Mouse (Mus musculus) heart, embryonic 15.5 days (tissue): ENCODE measurements around the gene Tacr2. TPM values are rescaled to one million over a fixed set of nuclear protein-coding genes. Genes with fewer than 3 reads are reported as not detected.

Source experiments
- ATAC-seq: fragments of 200-750 bp; cut with Nextera tagmentation; replicated peaks from 2 replicates; pipeline ENCODE4 v1.8.0; 2017; ENCODE audit warnings: low read depth, moderate TSS enrichment; ENCODE audit not compliant: insufficient number of reproducible peaks, insufficient read depth, low FRiP score
- H3K27ac ChIP-seq: fragments of 300-500 bp; sonication (generic); 2 replicates; pipeline ENCODE4 v1.5.1; 2015; ENCODE audit warnings: mild to moderate bottlenecking, inconsistent platforms
- H3K27me3 ChIP-seq: fragments of 300-500 bp; sonication (generic); 2 replicates; pipeline ENCODE4 v1.6.1; 2015; ENCODE audit warnings: inconsistent platforms
- H3K36me3 ChIP-seq: fragments of 300-500 bp; sonication (generic); 2 replicates; pipeline ENCODE4 v1.6.1; 2015; ENCODE audit warnings: mild to moderate bottlenecking, inconsistent platforms
- H3K4me1 ChIP-seq: fragments of 300-500 bp; sonication (generic); replicated peaks from 2 replicates; pipeline ENCODE4 v1.6.1; 2015; ENCODE audit warnings: inconsistent platforms
- H3K4me2 ChIP-seq: fragments of 300-500 bp; sonication (generic); 2 replicates; pipeline ENCODE4 v1.6.1; 2015; ENCODE audit warnings: inconsistent platforms, mild to moderate bottlenecking, moderate library complexity
- H3K4me3 ChIP-seq: fragments of 300-500 bp; sonication (generic); 2 replicates; pipeline ENCODE4 v1.5.1; 2015; ENCODE audit warnings: mild to moderate bottlenecking, inconsistent platforms
- H3K9ac ChIP-seq: fragments of 300-500 bp; sonication (generic); 2 replicates; pipeline ENCODE4 v1.6.1; 2015; ENCODE audit warnings: mild to moderate bottlenecking, inconsistent platforms
- H3K9me3 ChIP-seq: fragments of 300-500 bp; sonication (generic); replicated peaks from 2 replicates; pipeline ENCODE4 v1.6.1; 2016; ENCODE audit warnings: inconsistent platforms
- WGBS: fragments of 180-500 bp; shearing (Covaris S2); methylation state at CpG from one replicate; pipeline ENCODE4 v1.1.7; 2015; ENCODE audit warnings: mixed read lengths; 5-methylcytosine and 5-hydroxymethylcytosine counted together
- polyA plus RNA-seq: library from polyadenylated mRNA; unstranded; fragments of >200 nt; fragmentation: Nextera tagmentation; extraction: Ambion mirVana; gene quantifications from 2 replicates; pipeline ENCODE4 v1.2.1, GENCODE M21; 2015

Tacr2 gene
- polyA plus RNA-seq, 1 experiment from 2014 or later = not detected

DNA sequence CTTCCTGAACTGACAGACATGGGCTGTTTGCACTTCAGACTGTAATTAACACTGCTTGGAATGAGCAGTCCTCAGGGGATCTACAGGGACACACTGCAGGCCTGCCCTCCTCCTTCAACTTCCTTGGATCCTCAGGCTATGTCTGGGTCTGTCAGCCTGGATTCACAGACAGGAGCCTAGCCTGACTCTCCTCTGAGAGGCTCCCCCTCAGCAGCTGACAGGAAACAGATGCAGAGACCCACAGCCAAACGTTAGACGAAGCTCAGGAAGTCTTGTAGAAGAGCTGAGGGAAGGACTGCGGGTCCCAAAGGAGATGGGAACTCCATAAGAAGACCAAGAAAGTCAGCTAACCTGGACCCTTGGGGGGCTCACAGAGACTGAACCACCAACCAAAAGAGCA is 54.2 kb downstream of the Tacr2 start:
- peaks cover 41% of the 10 kb centered on the region; the same call in 1 of the 2 replicates for H3K36me3 ChIP-seq
- peaks cover 15% of the 10 kb centered on the region for H3K4me1 ChIP-seq
- H3K27ac ChIP-seq = peak overlapping the region; percentile 39

DNA sequence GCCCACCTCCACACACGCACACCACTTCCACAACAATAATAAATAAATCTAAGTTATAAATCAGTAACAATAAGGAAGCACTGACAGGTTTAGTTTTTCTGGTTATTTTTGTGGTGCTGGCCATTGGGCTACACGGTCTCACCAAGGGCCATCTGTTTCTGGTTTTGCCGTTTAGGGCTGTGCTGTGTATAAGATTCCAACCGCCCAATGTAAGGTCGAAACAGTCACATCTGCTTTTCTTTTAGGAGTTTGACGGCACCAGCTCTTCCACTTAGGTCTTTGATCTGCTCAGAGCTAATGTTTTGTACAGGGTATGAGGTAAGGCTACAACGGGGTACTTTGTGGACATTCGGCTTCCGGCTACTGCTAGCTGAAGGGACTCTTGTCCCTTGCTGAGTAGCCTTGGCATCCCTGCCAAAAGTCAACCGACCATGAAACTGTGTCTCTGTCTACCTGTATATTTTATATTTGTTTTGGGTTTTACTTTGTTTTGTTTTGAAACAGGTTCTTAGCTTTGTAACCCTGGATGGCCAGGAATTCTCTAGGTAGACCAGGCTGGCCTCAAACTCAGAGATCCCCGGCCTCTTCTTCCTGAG is 56.8 kb downstream of the Tacr2 start:
- WGBS = 83% methylated on average over 11 of the region's 11 CpGs
- Histone ChIP-seq H3K9ac (no peak overlapping the region), H3K4me1 (peaks cover 24% of the 10 kb centered on the region), H3K27ac (no peak overlapping the region), H3K4me3 (no peak overlapping the region), H3K4me2 (no peak overlapping the region), H3K27me3 (no peaks in the 10 kb centered on the region), H3K9me3 (no peaks in the 10 kb centered on the region), H3K36me3 (peaks cover 27% of the 10 kb centered on the region; the same call in 1 of the 2 replicates)
- no peak for ATAC-seq

More for the DNA sequence above, 54.2 kb downstream of the Tacr2 start:
- ATAC-seq = no peak; the same call in 1 of the 2 replicates
- WGBS = 42% methylated on average over 3 of the region's 3 CpGs
- Histone ChIP-seq H3K4me3 (no peak overlapping the region), H3K9me3 (no peaks in the 10 kb centered on the region), H3K9ac (no peak overlapping the region), H3K4me2 (no peak overlapping the region), H3K27me3 (no peaks in the 10 kb centered on the region)

DNA sequence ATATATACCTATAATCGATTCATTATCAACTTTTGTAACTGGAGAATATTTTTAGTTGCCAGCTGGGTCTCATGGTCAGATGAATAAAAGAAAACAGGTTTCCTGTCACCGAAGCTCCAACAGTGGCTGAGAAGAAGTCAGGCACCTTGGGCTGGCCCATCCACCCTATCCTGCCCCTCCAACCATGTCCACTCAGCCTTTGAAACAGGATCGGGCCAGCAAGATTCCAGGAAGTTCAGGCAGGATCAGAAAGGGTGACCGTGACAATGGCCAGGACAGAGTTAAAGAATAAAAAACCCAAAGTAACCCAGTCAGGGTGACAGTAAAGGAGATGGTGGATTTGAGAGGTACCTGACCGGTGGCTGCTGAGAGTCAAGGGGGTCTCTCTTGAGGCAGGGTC is 57.4 kb downstream of the Tacr2 start:
- H3K4me1 ChIP-seq = peaks cover 26% of the 10 kb centered on the region
- no peak overlapping the region for H3K4me2 ChIP-seq
- H3K9ac ChIP-seq = no peak overlapping the region
- 81% methylated on average over 5 of the region's 5 CpGs for WGBS
- H3K4me3 ChIP-seq = no peak overlapping the region
- no peak for ATAC-seq
- H3K9me3 ChIP-seq = no peaks in the 10 kb centered on the region
- H3K27ac ChIP-seq = no peak overlapping the region
- H3K36me3 ChIP-seq = peaks cover 21% of the 10 kb centered on the region; the same call in 1 of the 2 replicates
- H3K27me3 ChIP-seq = no peaks in the 10 kb centered on the region

DNA sequence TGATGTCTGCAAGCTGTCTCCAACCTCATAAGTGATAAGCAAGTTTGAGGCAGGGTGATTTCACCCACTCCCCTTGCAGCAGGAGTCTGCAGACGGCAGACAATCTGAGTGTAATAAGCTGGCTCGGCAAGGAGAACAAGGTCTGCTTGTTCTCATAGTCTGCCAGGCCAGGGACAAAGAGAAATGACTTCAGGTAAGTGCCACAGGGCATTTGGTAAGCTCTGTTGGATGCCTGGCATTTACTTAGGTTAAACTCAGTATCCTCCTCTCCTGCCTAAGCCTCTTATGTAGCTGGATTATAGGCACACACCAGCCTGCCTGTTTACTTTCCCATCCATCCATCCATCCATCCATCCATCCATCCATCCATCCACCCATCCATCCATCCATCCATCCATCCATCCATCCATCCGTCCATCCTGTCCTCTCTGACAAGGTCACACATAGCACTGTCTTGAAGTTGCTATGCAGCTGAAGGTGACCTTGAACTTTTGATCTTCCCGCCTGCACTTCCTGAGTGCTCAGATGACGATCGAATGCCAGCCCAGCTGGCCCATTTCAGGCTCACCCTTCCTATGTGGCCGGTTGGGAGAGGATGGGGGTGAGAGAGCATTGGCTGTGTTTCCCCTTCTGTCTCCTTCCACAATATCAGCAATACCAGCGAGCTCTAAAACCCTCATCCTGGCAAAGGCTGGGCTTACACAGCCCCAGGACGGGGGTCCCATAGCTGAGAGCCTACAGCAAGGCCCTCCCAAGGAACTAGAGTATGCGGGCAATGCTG is 58.2 kb downstream of the Tacr2 start:
- Histone ChIP-seq H3K4me1 (peaks cover 26% of the 10 kb centered on the region), H3K36me3 (peaks cover 23% of the 10 kb centered on the region; the same call in 1 of the 2 replicates), H3K4me2 (no peak overlapping the region), H3K4me3 (no peak overlapping the region), H3K27ac (peak overlapping the region; percentile 37), H3K9ac (no peak overlapping the region), H3K9me3 (no peaks in the 10 kb centered on the region), H3K27me3 (no peaks in the 10 kb centered on the region)
- 59% methylated on average over 10 of the region's 10 CpGs for WGBS
- ATAC-seq = no peak

DNA sequence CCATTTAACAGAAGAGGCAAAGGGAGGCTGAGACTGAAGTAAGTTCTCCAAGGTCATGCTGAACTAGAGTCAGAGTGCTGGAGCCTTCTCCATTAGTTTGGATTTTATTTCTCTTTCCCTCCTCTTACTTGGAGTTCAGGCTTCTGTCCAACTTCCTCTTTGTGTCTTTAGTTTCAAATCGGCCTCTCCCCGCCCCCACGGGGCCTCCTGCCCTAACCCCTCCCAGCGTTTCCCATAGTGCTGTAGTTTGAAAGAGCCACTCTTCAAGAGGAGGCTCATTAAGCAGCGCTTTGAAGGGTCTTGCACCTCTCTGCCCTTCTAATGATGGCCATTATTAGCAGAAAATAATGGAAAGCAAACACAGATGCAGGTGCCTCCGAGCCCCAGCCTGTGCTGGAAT is 59.2 kb downstream of the Tacr2 start:
- H3K4me3 ChIP-seq = no peak overlapping the region
- H3K4me2 ChIP-seq = no peak overlapping the region
- 55% methylated on average over 6 of the region's 6 CpGs for WGBS
- no peak overlapping the region for H3K9ac ChIP-seq
- no peaks in the 10 kb centered on the region for H3K27me3 ChIP-seq
- no peaks in the 10 kb centered on the region for H3K9me3 ChIP-seq
- peaks cover 23% of the 10 kb centered on the region; the same call in 1 of the 2 replicates for H3K36me3 ChIP-seq
- ATAC-seq = no peak
- H3K27ac ChIP-seq = peak overlapping the region; percentile 10
- H3K4me1 ChIP-seq = peaks cover 30% of the 10 kb centered on the region

DNA sequence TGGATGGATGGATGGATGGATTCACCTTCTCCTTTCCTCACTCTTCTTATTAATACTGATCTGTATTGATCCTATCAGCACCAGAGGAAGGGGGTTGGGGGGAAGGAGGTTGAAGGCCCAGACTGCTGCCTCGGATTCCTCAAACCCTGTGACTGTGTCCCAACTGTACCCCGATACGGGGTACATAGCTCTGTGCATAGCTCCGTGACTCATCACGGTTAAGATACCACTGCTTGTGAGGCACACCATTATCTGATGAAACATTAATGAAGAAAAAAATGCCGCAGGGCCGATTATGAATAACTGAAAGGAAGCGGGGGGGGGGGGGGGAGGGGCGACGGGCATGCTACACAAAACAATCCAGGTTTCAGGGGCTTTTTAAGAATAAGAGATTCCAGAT is 60.9 kb downstream of the Tacr2 start:
- Histone ChIP-seq H3K36me3 (peaks cover 17% of the 10 kb centered on the region; the same call in 1 of the 2 replicates), H3K4me3 (no peak overlapping the region), H3K9me3 (no peaks in the 10 kb centered on the region), H3K4me2 (no peak overlapping the region), H3K4me1 (peaks cover 42% of the 10 kb centered on the region), H3K27ac (no peak overlapping the region), H3K27me3 (no peaks in the 10 kb centered on the region), H3K9ac (no peak overlapping the region)
- no peak for ATAC-seq
- 79% methylated on average over 9 of the region's 10 CpGs for WGBS

DNA sequence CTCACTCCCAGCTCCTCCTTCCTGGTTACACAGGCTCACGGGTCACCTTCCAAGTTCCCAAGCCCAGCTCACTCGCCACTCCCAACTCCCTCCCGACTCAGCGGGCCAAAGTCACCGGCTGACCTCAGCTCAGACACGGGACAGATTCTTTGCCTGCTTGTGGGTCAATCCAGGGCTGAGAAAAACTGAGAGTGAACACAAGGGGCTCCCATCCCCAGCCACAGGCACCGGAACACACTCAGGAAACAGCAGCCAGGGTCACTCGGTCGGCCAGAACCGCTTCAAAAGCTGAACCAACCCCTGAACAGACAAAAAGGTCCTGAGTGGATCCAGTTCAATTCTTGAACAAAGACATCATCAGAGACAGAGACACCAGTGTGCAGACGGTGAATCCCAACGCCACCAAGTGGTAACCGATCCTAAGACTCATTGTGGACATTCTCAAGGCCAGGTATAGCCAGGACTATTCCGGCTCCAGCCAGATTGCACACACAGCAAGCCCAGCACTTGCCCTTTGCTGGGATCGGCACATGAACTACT is 61.7 kb downstream of the Tacr2 start:
- H3K27ac ChIP-seq = peak overlapping the region; percentile 45
- no peaks in the 10 kb centered on the region for H3K9me3 ChIP-seq
- H3K4me2 ChIP-seq = no peak overlapping the region
- peaks cover 48% of the 10 kb centered on the region for H3K4me1 ChIP-seq
- no peak overlapping the region for H3K9ac ChIP-seq
- H3K27me3 ChIP-seq = no peaks in the 10 kb centered on the region
- no peak overlapping the region for H3K4me3 ChIP-seq
- peaks cover 11% of the 10 kb centered on the region; the same call in 1 of the 2 replicates for H3K36me3 ChIP-seq
- ATAC-seq = peak; percentile 45; the same call in 1 of the 2 replicates
- 44% methylated on average over 15 of the region's 15 CpGs for WGBS

Other genes starting within 250 kb of the Tacr2 start
- gene Neurog3, start 119.3 kb upstream of the Tacr2 start, polyA plus RNA-seq = not detected in 2 replicates
- gene Fam241b, start 108.5 kb upstream of the Tacr2 start, polyA plus RNA-seq = 3.0 and 3.9 TPM in 2 replicates
- 8.9 and 15.3 TPM in 2 replicates for gene Tspan15, start 21.2 kb upstream of the Tacr2 start, polyA plus RNA-seq
- 186 and 190 TPM in 2 replicates for gene Hk1, start 127.5 kb downstream of the Tacr2 start, polyA plus RNA-seq
- 0.13 and 0.30 TPM in 2 replicates for gene Hkdc1, start 170.1 kb downstream of the Tacr2 start, polyA plus RNA-seq
- 0.48 and 0.57 TPM in 2 replicates for gene 4930507D05Rik, start 197.1 kb downstream of the Tacr2 start, polyA plus RNA-seq
- gene Supv3l1, start 197.3 kb downstream of the Tacr2 start, polyA plus RNA-seq = 23.7 and 27.0 TPM in 2 replicates
- gene Vps26a, start 234.4 kb downstream of the Tacr2 start, polyA plus RNA-seq = 66.7 and 71.3 TPM in 2 replicates